Mouse (Mus musculus): ENCODE measurements around the gene Gm28051. TPM values are rescaled to one million over a fixed set of nuclear protein-coding genes. Genes with fewer than 3 reads are reported as not detected.

Gm28051 gene
- total RNA-seq, 2 experiments from 2014 or later = not detected

Small RNA genes lying within 50 kb of the gene (microRNA-seq; reads per million reads assigned to microRNA genes)
- 0 to 0.36 reads per million in 2 experiments for gene Mir1936

Other genes with a start within 250 kb of the Gm28051 start
- gene Chga, start 202.8 kb downstream of the Gm28051 start, total RNA-seq (2021) = not detected
- gene Itpk1, start 52.8 kb downstream of the Gm28051 start, total RNA-seq (2021) = 1 to 10 TPM; 6.3 to 8.4 TPM
- gene Moap1, start 14.1 kb downstream of the Gm28051 start, total RNA-seq (2021) = 1 to 10 TPM; 3.2 to 5.4 TPM
- 1 to 10 TPM; 2.0 to 2.2 TPM for gene Tmem251, start 14.0 kb downstream of the Gm28051 start, total RNA-seq (2021)
- gene Gon7, start within 50 bp of the Gm28051 start, total RNA-seq (2021) = 1 to 10 TPM; 7.7 to 8.5 TPM
- 10 to 100 TPM; 11.9 to 15.1 TPM for gene Ubr7, start 202 bp upstream of the Gm28051 start, total RNA-seq (2021)
- 1 to 10 TPM; 2.3 to 2.4 TPM for gene Gm20604, start 907 bp upstream of the Gm28051 start, total RNA-seq (2021)
- 10 to 100 TPM; 14.4 to 15.6 TPM for gene Btbd7, start 120.7 kb upstream of the Gm28051 start, total RNA-seq (2021)
- not detected for gene Cox8c, start 141.6 kb upstream of the Gm28051 start, total RNA-seq (2021)
- under 1 TPM; 0.05 to 0.12 TPM for gene Unc79, start 191.1 kb upstream of the Gm28051 start, total RNA-seq (2021)